Mouse (Mus musculus) liver, embryonic 15.5 days (tissue): ENCODE measurements around the gene Magi2. TPM values are rescaled to one million over a fixed set of nuclear protein-coding genes. Genes with fewer than 3 reads are reported as not detected.
"Not testable (repeated sequence)": the region's sequence is repeated elsewhere in the genome, so short reads cannot be mapped to it uniquely, and the experiment has no call there.

Source experiments
- ATAC-seq: fragments of 200-750 bp; cut with Nextera tagmentation; 2 replicates; pipeline ENCODE4 v1.8.0; 2017; ENCODE audit warnings: moderate number of reproducible peaks, mild to moderate bottlenecking, moderate library complexity; ENCODE audit not compliant: insufficient read depth
- H3K27ac ChIP-seq: fragments of 300-500 bp; sonication (generic); replicated peaks from 2 replicates; pipeline ENCODE4 v1.5.1; 2015; ENCODE audit warnings: mild to moderate bottlenecking, inconsistent platforms
- H3K27me3 ChIP-seq: fragments of 300-500 bp; sonication (generic); 2 replicates; pipeline ENCODE4 v1.6.1; 2015; ENCODE audit warnings: mild to moderate bottlenecking, inconsistent platforms
- H3K36me3 ChIP-seq: fragments of 300-500 bp; sonication (generic); replicated peaks from 2 replicates; pipeline ENCODE4 v1.6.1; 2015; ENCODE audit warnings: moderate library complexity, mild to moderate bottlenecking, inconsistent platforms
- H3K4me1 ChIP-seq: fragments of 300-500 bp; sonication (generic); replicated peaks from 2 replicates; pipeline ENCODE4 v1.6.1; 2015; ENCODE audit warnings: inconsistent platforms
- H3K4me2 ChIP-seq: fragments of 300-500 bp; sonication (generic); 2 replicates; pipeline ENCODE4 v1.6.1; 2015; ENCODE audit warnings: moderate library complexity, mild to moderate bottlenecking, inconsistent platforms
- H3K4me3 ChIP-seq: fragments of 300-500 bp; sonication (generic); replicated peaks from 2 replicates; pipeline ENCODE4 v1.5.1; 2015; ENCODE audit warnings: mild to moderate bottlenecking, inconsistent platforms
- H3K9ac ChIP-seq: fragments of 300-500 bp; sonication (generic); 2 replicates; pipeline ENCODE4 v1.6.1; 2015; ENCODE audit warnings: moderate library complexity, mild to moderate bottlenecking, inconsistent platforms
- H3K9me3 ChIP-seq: fragments of 300-500 bp; sonication (generic); replicated peaks from 2 replicates; pipeline ENCODE4 v1.6.1; 2016; ENCODE audit warnings: inconsistent platforms
- WGBS: fragments of 180-500 bp; shearing (Covaris S2); methylation state at CpG from one replicate; pipeline ENCODE4 v1.1.7; 2015; ENCODE audit warnings: mixed read lengths; ENCODE audit not compliant: insufficient replicate concordance; 5-methylcytosine and 5-hydroxymethylcytosine counted together
- polyA plus RNA-seq: library from polyadenylated mRNA; unstranded; fragments of >200 nt; fragmentation: Nextera tagmentation; extraction: Ambion mirVana; gene quantifications from 2 replicates; pipeline ENCODE4 v1.2.1, GENCODE M21; 2015

Gene Magi2
- polyA plus RNA-seq, 1 experiment from 2014 or later = 0.13 TPM

DNA sequence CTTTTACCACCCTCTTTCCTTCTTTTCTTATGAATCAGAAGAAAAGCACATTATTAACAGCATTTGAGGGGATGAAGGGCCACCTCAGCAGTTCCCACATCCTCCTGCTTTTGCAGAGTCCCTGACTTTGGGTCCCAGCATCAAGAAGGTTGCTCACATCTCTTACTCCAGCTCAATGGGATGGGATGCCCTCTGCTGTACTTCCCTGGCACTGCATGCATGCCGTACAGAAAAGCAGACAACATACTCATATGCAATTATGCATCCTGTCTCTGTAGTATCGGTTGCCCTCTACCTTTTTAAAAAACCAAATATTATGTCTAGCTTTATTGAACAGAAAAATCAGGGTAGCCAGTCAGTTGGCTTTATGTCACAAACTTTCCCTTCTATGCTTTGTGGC lies 37.8 kb downstream of the Magi2 start:
- H3K9ac ChIP-seq = no peak overlapping the region
- H3K36me3 ChIP-seq = no peaks in the 10 kb centered on the region
- no peak for ATAC-seq
- H3K4me3 ChIP-seq = no peak overlapping the region
- H3K9me3 ChIP-seq = no peaks in the 10 kb centered on the region
- no peaks in the 10 kb centered on the region for H3K4me1 ChIP-seq
- H3K27me3 ChIP-seq = no peaks in the 10 kb centered on the region
- 57% methylated on average over 2 of the region's 2 CpGs for WGBS
- H3K27ac ChIP-seq = no peak overlapping the region
- no peak overlapping the region for H3K4me2 ChIP-seq

DNA sequence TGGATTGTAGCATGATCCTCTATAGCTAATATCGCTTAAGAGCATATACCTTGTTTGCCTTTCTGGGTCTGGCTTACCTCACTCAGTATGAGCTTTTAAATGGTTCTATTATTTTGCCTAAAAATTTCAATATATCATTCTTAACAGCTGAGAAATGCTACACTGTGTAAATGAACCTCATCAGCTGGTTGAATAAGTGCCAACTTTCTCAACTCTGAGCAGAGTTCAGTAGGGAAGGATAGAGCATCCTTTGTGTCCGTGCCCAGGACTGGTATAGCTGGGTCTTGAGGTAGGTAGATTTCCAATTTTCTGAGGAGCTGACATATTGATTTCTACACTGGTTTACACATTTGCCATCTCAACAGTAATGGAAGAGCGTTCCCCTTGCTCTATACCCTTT lies 65.7 kb downstream of the Magi2 start:
- Histone ChIP-seq H3K4me2 (no peak overlapping the region), H3K4me3 (no peak overlapping the region), H3K27me3 (no peaks in the 10 kb centered on the region), H3K9ac (no peak overlapping the region), H3K9me3 (no peaks in the 10 kb centered on the region), H3K27ac (no peak overlapping the region), H3K36me3 (no peaks in the 10 kb centered on the region), H3K4me1 (no peaks in the 10 kb centered on the region)
- no peak for ATAC-seq
- 54% methylated on average over 3 of the region's 3 CpGs for WGBS

DNA sequence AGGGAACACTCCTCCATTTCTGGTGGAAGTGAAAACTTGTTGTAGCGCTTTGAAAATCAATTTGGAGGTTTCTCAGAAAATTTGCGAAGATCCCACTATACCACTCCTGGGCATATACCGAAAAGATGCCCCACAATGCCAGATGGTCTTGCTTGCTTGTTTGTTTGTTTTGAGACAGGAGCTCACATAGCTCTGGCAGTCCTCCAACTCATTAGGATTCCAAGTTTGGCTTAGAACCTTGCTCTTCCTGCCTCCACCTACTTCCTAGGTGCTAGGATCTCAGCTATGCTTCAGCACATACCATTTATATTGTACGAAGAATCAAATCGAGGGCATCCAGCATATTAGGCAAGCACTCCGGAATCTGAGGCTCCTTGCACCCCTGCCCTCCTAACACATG lies 79.8 kb downstream of the Magi2 start:
- ATAC-seq = no peak
- Histone ChIP-seq H3K4me3 (no peak overlapping the region), H3K36me3 (no peaks in the 10 kb centered on the region), H3K27ac (no peak overlapping the region), H3K27me3 (no peaks in the 10 kb centered on the region), H3K9ac (no peak overlapping the region), H3K4me1 (no peaks in the 10 kb centered on the region), H3K9me3 (no peaks in the 10 kb centered on the region), H3K4me2 (no peak overlapping the region)
- 64% methylated on average over 6 of the region's 6 CpGs for WGBS

DNA sequence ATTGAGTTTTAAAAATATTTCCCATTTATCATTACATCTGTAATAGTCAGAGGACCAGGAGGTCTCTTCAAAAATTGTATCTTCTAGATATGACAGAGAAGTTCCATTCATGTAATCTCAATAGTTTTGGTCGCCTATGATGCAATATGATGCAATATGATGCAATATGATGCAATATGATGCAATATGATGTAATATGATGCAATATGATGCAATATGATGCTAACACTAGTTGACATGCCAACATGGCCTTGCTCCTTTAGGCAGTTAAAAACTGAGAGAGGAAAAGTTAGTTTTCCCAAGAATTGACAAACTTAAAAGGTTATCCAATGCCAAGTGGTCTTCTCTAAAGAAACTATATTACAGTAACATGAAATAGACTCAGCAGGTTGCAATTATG lies 83.0 kb downstream of the Magi2 start:
- no peak for ATAC-seq
- Histone ChIP-seq H3K36me3 (no peaks in the 10 kb centered on the region), H3K4me3 (no peak overlapping the region), H3K9me3 (no peaks in the 10 kb centered on the region), H3K4me2 (no peak overlapping the region), H3K27me3 (no peaks in the 10 kb centered on the region), H3K27ac (no peak overlapping the region), H3K4me1 (no peaks in the 10 kb centered on the region), H3K9ac (no peak overlapping the region)
- WGBS = 24% methylated on average over 1 of the region's 1 CpGs

DNA sequence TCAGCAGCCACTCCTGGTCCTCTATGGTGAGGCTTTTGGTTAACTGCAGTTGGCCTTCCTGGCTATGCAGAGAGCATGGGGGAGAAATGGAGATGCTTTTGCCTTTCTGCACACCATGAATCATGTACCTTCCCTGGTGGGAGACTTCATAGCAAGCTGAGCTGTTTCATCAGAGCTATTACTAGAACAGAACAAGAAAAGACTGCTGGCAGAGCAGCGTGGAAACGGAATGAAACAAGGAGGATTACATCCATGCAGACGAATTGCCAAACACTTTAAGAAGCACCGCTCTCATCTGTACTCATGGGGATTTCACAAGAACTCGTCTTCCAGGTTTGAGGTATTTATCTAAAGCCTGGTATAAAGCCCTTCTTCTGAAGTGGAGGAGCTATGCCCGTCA lies 95.7 kb downstream of the Magi2 start:
- no peak for ATAC-seq

DNA sequence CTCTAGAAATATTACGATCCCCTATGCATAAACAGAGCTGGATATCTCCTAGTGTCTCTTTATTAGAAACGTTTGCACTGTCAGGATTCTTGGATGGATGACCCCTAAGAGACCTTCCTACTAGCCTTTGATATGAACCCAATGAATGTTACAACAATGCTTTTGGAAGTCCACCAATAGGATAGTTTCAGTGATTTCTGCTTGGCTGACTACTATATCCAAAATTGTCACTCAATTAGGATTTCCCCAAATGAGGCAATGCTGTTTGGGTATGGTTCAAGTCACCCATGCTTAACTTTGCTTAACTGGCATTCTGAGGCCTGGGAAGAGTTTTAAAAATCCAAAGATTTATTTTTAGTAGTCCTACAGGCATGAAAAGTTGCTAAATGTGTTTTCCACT lies 110.7 kb downstream of the Magi2 start:
- Histone ChIP-seq H3K4me3 (no peak overlapping the region), H3K27me3 (no peaks in the 10 kb centered on the region), H3K36me3 (no peaks in the 10 kb centered on the region), H3K9ac (no peak overlapping the region), H3K4me1 (no peaks in the 10 kb centered on the region), H3K9me3 (no peaks in the 10 kb centered on the region), H3K4me2 (no peak overlapping the region), H3K27ac (no peak overlapping the region)
- 38% methylated on average over 2 of the region's 2 CpGs for WGBS
- ATAC-seq = no peak

More for the DNA sequence above, 95.7 kb downstream of the Magi2 start:
- Histone ChIP-seq H3K4me2 (no peak overlapping the region), H3K36me3 (no peaks in the 10 kb centered on the region), H3K9ac (no peak overlapping the region), H3K27me3 (no peaks in the 10 kb centered on the region), H3K27ac (no peak overlapping the region), H3K4me1 (no peaks in the 10 kb centered on the region), H3K9me3 (no peaks in the 10 kb centered on the region), H3K4me3 (no peak overlapping the region)
- 62% methylated on average over 6 of the region's 6 CpGs for WGBS

DNA sequence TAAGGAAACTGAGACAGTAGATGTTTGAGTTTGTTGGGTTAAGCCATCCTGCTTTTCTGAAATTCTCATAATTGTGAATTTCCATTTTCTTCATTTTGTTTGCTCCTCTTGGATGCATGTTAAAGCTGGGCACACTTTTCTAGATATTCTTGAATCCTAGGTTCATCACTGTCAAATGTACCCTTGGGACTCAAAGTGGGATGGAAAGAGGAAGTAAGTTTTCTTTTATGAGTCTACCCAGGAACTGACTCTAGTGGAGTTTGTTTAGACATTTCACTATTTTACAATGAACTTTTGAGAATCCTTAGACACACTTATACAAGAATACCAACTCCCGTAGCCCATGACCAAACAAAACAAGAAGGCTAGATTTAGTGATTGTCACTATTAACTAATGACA lies 141.3 kb downstream of the Magi2 start:
- Histone ChIP-seq H3K27ac (no peak overlapping the region), H3K36me3 (no peaks in the 10 kb centered on the region), H3K9me3 (no peaks in the 10 kb centered on the region), H3K4me2 (no peak overlapping the region), H3K9ac (no peak overlapping the region), H3K4me3 (no peak overlapping the region), H3K27me3 (no peaks in the 10 kb centered on the region), H3K4me1 (no peaks in the 10 kb centered on the region)
- ATAC-seq = no peak
- 66% methylated on average over 1 of the region's 1 CpGs for WGBS

DNA sequence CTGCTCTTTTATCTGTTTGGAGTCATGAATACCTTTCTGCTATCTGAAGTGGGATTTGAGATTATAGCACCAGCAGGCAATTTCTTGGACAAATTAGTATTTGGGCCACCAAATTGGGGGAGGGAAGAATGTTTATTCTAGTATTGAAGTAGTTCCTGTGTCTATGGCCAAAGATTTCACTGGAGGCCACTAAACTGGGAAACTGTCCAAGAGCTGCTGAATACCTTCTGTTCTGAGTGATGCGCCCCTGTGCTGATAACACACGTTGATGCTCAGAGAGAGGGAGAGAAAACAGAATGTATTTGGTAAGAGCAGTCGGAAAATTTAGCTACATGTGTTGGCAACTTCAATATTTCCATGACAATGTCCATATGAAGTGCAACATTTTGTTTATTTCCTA lies 169.0 kb downstream of the Magi2 start:
- Histone ChIP-seq H3K27ac (no peak overlapping the region), H3K9ac (no peak overlapping the region), H3K4me3 (no peak overlapping the region), H3K36me3 (no peaks in the 10 kb centered on the region), H3K4me1 (no peaks in the 10 kb centered on the region), H3K4me2 (no peak overlapping the region), H3K27me3 (no peaks in the 10 kb centered on the region), H3K9me3 (no peaks in the 10 kb centered on the region)
- ATAC-seq = no peak
- 47% methylated on average over 3 of the region's 3 CpGs for WGBS

DNA sequence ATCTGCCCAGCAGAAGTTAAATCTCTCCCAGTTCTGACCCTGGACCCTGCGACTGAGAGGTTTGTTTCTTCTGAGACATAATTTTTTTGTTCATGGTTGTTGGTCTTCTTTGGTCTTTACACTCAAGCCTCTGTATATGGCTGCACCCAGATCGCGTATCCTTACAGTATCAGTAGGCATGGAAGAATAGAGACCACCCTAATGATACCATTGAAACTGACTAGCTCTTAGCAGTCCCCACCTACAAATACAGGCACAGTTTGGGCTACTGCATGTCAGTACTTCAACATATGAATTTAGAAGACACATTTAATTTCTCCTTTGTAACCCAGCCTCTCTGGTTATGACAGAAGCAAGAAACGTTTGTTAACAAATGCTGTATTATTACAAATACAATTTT lies 173.5 kb downstream of the Magi2 start:
- H3K4me1 ChIP-seq = no peaks in the 10 kb centered on the region
- H3K27me3 ChIP-seq = no peaks in the 10 kb centered on the region
- no peaks in the 10 kb centered on the region for H3K9me3 ChIP-seq
- no peaks in the 10 kb centered on the region for H3K36me3 ChIP-seq
- H3K27ac ChIP-seq = no peak overlapping the region
- no peak for ATAC-seq
- no peak overlapping the region for H3K9ac ChIP-seq
- 62% methylated on average over 4 of the region's 4 CpGs for WGBS
- no peak overlapping the region for H3K4me2 ChIP-seq
- no peak overlapping the region for H3K4me3 ChIP-seq

DNA sequence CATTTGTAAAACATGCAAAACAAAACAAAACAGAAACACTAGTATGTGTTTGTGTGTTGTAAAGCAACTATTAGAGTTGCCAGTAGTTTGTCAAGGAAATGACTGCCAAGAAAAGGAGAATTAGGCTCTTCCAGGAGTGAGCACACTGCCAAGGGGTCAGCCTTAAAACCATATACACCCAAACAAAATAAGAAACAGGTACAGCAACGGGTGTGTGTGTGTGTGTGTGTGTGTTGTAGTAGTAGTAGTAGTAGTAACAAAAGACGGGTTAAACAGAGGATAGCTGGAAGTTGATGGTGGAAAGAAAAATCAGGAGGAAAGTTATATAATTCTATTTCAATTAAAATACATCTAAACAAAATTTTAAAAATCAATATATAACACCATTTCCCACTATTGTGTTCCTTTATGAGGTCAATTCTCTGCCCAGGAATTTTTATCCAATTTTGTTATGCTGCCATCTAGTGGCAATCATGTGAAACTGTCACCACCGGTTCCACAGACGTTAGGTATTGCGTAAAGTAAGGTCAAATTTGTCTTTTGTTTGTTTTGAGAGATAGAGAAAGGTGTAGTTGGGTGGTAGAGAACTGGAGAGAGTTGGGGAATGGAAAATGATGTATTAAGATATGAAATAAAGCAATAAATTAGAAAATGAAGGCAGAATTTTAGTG lies 174.0 kb downstream of the Magi2 start:
- Histone ChIP-seq H3K27ac (no peak overlapping the region), H3K4me3 (no peak overlapping the region), H3K36me3 (no peaks in the 10 kb centered on the region), H3K9ac (no peak overlapping the region), H3K9me3 (no peaks in the 10 kb centered on the region), H3K27me3 (no peaks in the 10 kb centered on the region), H3K4me2 (no peak overlapping the region), H3K4me1 (no peaks in the 10 kb centered on the region)
- ATAC-seq = no peak
- 34% methylated on average over 5 of the region's 5 CpGs for WGBS

DNA sequence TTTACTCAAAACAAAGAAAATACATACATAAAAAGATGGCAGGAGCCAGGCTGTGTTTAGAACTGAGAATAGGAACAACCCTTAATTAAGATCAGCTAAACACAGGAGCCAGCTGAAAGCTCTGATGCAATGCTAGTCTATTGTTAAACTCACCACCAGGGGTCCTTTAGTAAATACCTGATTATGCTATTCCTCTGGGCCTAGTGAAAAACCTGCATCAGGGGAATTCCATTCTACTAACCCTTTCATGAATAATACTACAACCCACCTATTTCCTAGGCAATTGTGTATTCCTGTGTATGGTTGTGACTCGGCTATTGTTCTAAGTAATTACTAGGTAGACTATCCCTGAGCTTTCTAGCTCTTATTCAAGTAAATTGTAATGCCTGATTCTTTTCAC lies 177.4 kb downstream of the Magi2 start:
- not testable (repeated sequence) for H3K27ac ChIP-seq, H3K9ac ChIP-seq, H3K36me3 ChIP-seq, H3K9me3 ChIP-seq, H3K27me3 ChIP-seq, H3K4me2 ChIP-seq, H3K4me1 ChIP-seq, ATAC-seq, H3K4me3 ChIP-seq
- WGBS = 73% methylated on average over 1 of the region's 1 CpGs

DNA sequence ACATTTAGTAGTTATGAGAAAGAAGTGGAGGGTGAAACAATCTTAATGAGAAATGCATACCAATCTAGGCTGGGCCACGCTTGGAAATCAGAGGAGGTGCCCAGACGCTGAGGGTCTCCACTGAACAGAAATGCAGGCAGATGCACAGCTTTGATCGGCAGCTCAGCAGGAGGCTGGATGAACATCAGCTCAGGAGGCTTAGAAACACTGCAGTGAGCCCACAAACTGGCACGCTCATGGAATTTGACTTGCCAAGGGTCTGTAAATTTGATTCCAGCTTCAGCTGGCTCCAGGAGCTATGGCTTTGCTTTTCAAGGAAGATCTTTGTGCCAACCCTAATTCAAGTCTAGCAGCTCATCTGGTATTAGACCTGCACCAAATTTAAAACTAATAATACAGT lies 187.7 kb downstream of the Magi2 start:
- Histone ChIP-seq H3K4me2 (no peak overlapping the region), H3K36me3 (no peaks in the 10 kb centered on the region), H3K27ac (no peak overlapping the region), H3K9ac (no peak overlapping the region), H3K9me3 (no peaks in the 10 kb centered on the region), H3K4me1 (no peaks in the 10 kb centered on the region), H3K27me3 (no peaks in the 10 kb centered on the region), H3K4me3 (no peak overlapping the region)
- no peak for ATAC-seq
- WGBS = 57% methylated on average over 4 of the region's 4 CpGs
